Mouse (Mus musculus) c-Kit-negative CD71-positive TER-119-positive erythroid progenitor cells, embryonic 14.5 days (primary cell): ENCODE measurements at regions not wholly inside any gene's neighbourhood (a gene's known extent, or its start where the extent isn't known, plus 50 kb on each side); places are given as distances from the start of the nearest gene placed in this dataset.

ENCODE experiments used
- DNase-seq: peaks from one replicate; pipeline ENCODE4 v3.0.0-alpha.2; 2013; ENCODE audit warnings: low read depth, low spot score

DNA sequence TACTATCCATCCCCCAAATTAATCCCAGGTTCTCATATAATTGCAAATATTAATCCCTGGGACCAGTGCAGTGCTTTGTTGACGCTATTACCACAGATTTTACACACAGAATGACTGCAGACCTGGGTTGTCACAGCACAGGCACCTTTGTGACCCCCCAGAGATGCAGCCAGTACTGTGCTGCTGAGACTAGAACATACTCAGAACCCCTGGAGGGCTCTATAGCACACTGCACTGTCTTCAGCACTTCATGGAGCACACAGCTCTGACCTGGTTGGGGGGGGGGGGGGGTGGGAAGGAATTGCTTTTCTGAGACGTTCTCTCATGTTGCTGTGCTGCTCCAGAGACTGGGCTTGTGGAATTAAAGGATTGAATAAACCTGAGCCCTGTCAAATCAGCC lies 154.9 kb upstream of the Gm34302 start:
- DNase-seq: no peak

DNA sequence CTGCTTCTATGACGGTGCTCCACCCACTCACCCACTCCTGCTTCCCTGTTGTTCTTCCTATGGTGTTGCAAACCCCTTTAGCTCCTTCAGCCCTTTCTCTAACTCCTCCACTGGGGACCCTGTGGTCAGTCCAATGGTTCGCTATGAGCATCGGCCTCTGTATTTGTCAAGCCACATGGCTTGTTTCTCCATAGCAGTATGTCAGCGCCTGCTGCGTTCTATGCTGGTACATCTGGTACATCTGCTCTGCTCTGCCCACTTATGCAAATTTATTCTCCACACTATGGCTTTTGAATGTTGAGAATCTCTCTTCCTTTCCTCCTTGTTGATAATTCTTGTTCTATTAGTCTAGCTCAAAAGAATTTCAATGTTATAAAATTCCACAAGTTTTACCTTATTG lies 154.2 kb upstream of the Gm34302 start:
- DNase-seq: no peak

DNA sequence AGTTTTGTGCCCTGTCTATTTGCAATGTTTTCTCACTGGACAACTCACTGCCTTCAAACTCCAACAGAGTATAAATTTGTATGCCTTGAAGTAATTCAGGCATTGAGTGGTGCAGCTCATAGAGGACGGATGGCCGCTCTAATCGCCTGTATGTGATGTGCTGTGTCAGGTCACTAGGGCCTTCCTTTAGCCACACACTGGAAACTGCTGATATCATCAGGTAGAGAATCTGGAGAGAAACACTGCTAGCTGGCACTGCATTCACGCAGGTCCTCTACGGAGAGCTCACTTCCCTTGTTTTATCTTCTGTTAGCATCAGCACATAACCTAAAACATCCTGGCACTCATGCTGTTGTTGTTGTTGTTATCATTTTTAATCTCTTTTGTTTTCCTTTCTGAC lies 144.0 kb upstream of the Gm34302 start:
- DNase-seq: no peak

DNA sequence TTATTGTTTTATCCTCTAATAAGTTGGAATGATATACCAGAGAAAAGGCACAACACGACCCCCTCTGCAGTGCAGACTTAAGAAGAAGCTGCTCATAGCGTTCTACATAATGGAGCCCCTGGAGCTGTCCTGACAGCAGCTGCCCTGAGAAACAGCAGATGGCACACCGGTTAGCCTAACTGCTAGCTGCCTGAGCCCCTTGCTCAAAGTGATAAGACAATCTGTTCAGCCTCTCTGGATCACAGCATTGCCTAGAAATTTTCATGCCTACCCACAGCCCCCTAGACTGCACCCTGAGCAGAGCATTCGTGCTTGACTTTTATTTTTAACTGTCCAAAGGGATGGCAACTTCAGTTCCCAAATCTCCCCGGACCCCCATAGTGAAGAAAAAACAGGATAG lies 132.4 kb upstream of the Gm34302 start:
- DNase-seq: no peak

DNA sequence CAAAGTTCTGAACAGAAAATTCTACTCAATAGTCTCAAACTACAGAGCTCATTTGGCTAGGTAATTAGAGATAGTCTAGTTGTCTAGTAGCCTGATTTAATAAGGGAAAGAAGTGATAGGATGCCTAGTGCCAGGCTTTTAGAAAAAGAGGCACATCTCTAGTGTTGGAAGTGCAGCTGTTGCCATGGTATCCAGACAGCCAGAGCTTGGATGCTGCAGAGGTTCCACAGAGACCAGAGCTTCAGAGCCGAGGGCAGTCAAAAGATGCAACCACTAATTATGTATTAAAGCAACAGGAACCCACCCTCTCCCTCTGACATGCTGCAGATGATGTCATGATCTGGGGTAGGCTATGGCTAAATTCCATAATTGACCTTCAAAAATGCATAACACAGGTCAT lies 130.0 kb upstream of the Gm34302 start:
- DNase-seq: no peak

DNA sequence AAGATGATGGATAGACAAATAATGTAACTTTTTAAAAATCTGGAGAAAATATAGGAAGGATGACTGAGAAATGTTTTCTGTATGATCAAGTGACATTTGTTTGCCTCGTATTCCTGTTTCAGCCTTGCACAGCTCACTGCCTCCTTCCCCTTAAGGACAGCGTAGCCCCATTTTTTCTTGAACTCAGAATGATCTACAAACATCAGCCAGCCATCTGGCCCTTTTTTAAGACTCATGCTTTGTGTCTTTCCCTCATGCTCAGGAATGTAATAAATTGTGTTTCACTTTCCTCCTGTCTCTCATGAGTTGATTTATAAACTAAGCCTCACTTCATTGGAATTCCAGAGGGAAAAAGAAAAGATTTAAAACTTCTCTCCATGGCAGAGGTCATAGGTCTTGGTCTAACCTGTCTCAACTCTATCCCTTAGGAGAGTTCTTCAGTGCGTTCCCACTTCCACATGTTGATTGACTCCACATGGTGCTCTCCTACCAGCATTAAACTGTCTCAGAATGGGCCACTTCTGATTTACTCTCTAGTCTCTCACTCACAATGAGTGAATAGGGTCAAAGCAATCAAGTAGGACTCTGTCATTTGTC lies 129.2 kb upstream of the Gm34302 start:
- no peak for DNase-seq

DNA sequence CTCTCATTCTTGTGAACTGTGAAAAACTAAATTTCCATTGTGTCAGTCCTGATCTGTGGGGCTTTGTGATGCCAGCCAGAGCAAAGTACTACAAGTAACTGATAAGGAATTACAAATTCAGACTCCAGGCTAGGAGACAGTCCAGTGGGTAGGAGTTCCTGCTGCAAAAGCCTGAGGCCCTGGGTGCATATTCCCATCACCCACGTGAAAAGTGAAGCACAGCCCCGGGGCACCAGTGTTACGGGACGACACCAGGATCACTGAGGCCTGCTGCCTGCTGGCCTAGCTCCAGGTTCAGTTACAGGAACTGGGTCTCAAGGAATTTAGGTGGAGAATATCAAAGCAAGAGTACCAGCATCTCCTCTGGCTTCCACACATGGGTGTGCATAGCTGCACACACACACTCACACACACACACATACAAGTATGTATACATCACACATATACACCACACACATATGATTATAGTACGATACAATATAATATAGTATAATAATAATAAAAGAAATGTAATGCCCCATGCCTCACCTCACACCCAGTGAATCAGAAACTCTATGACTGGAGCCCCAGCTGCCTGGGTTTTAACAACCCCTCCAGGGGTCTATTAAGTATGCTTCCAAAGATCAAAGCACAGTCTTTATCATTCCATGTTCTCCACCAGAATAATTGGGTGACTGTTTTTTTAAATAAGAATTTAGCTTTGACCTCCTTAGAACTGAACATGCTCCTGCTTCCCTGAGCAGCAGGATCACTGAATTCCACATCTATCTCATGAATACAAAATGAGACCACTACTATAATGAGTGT lies 126.6 kb upstream of the Gm34302 start:
- no peak for DNase-seq

DNA sequence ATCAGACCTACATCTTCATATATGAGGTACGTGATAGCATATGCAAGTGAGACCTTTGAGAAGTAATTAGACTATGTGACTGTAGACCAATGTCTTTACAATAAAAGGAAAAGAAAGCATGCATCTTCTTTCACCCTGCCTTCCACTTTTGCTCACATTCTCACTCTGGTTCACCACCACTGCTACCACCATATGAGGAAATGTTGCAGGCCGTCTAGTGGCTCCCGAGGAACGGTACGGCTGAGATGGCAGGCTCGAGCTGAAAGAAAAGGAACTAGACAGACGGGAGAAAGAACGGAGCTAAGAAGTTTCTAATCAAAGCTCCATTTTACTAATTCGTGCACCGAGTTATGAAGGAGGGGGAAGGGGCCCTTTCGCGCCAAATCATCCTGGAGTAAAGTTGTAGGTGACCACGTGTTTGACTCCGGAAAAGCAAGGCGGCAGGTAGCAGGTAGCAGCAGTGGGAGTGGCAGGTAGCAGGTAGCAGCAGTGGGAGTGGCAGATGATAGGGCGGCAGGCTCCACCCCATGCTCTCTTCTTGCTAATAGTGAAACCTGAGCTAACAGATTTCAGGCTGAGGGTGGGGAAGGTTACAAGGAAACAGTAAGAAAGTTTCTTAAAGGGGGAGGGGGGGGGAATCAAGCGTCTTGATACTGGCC lies 125.9 kb upstream of the Gm34302 start:
- DNase-seq: no peak

DNA sequence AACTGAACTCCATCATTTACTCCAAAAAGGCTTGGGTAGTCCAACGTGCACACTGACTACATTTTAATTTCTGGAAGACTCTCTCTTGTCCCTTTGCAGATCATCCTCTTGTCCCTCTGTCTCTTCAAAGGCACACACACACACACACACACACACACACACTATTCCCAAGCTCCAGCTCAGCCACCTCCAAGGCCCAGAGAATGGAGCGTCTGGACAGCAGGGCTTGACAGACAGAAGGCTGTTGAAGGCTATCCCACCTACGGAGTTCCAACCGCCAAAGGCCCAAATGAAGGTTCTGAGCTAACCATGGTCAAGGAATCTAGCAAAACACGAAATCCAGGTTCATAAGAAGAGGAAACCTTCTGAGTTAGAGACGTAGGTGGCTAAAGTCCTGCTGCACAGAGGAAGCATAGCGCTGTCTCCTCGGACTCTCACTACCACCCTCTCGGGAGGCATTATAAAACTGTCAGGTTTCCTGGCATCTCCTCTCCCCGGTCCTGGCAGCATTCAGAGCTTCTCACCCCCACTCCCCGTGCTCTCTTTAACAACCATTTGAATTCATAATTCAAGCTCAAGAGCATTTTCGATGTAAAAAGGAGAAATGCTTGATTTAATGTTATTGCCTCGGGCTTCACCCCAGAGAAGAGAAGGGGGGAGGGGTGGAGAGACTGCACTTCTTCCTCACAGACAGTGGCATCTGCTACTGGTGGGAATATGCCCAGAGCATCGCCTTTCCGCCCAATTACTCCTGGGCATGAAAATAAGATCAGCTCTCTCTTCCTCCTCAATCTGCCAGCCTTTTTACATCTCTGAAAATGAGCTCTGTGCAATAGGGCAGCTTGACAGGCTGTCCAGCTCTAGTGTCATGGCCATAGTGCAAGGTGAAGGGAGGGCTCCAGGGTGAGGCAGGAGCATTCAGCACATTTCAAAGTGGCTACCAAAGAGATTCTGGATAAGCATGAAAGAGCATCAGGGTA lies 99.3 kb upstream of the Gm34302 start:
- no peak for DNase-seq

DNA sequence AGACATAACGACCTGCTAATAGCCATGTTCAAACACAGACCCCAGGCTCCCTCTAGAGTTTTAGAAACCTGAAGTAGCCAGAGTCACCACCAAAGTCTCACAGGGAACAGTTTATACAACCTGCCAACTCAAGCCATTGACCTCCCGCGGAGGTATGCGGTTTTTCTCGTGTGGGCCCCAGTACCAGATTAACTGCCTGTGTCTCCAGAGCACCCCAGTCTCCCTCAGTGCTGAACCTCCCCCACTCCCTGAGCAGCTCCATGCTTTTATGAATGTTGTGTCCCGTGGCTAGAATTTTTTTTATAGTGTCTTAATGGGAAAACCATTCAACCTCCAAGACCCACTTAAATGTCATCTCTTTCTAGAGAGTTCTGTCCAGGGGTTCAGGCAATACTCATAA lies 98.5 kb upstream of the Gm34302 start:
- DNase-seq: no peak

DNA sequence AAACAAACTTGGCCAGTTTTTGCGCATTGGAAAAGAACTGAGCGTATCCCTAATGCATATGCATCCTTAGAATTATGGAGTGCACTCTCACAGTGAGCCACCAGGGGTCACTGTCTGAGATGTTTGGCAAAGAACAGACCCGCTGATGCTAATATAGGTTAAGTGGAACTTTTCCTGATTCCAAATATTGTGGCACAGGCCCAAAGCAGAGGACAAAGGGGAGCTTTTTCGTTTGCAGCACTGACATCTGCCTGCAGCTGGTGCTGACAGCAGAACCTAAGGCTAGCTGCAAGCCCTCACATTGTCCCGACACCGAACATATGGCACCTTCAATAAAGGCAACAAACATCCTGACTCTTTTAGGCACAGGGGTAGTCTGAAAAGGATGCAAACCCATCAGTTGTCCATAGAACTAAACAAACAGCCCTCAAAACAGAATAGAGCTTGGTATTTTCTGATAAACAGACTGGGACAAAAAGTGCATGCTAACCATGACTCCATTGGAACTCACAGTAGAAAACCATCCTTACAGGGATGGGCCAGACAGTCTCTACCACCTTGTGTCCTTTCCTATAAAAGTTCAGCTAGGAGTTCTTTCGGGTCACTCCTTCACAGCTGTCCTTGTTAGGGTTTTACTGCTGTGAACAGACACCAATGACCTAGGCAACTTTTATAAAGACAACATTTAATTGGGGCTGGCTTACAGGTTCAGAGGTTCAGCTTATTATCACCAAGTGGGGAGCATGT lies 87.1 kb upstream of the Gm34302 start:
- DNase-seq: no peak

DNA sequence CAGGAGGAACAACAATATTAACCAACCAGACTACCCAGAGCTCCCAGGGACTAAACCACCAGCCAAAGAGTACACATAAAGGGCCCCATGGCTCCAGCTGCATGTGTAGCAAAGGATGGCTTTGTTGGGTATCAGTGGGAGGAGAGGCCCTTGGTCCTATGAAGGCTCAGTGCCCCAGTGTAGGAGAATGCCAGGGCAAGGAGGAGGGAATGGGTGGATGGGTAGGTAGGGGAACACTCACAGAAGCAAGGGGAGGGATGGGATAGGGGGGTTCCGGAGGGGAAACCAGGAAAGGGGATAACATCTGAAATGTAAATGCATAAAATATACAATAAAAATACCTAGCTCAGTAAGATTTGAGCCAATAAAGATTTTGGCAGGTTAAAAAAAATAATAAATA lies 86.4 kb upstream of the Gm34302 start:
- DNase-seq: no peak

DNA sequence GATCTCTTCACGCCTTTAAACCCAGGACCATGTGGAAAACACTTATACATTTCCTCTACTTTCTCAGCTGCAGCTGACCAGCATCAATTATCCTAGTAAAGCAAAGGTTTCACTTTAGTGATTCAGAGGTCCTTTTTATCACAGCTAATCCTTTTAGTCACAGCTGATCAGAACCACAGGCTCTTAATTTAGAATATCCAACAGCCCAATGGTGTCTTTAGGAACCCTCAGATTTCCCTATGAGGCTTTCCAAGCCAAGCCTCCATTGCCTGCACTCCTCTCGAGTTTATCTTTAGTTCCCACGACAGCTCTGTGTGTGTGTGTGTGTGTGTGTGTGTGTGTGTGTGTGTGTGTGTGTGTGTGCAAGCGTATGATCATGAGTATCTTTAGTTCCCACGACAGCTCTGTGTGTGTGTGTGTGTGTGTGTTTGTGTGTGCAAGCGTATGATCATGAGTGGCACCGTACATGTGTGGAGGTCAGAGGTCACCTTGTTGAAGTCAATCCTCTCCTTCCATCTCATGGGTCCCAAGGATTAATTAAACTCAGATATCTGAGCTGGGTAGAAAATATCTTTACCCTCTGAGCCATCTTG lies 85.4 kb upstream of the Gm34302 start:
- DNase-seq: no peak

DNA sequence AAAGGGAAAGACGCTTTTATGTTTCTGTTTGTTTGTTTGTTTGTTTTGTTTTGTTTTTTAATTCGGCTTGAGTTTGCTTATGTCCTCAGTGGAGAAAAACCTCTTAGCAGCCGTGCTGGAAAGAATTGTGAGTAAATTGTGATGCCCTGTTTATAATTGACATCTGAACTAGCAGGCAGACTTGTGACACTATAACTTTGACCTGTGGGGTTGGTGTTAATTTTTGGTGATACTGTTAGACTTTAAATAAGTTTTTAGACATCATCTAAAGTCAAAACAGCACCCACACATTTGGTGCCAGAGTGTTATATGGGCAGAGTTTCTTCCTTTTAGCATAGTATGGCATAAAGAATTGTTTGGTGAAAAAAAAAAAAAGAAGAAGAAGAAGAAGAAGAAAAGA lies 84.0 kb upstream of the Gm34302 start:
- DNase-seq: no peak

DNA sequence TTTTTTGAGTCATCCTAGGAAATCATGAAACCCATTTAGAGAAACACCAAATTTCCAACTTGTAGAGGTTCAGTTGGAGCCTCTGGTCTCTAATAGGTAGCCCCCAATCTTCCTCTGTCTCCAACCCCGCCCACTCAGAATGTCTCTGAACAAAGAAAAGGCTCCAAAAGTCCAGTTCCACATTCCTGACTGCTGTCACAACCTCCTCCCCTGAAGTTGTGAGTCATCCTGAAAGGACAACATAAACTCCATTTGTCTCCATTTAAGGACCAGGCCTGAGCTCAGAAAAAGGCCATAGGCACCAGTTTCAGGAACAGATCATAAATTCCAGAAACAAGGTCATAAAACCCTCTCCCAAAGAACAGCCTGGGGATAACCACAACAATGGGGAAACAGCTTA lies 79.4 kb upstream of the Gm34302 start:
- no peak for DNase-seq

DNA sequence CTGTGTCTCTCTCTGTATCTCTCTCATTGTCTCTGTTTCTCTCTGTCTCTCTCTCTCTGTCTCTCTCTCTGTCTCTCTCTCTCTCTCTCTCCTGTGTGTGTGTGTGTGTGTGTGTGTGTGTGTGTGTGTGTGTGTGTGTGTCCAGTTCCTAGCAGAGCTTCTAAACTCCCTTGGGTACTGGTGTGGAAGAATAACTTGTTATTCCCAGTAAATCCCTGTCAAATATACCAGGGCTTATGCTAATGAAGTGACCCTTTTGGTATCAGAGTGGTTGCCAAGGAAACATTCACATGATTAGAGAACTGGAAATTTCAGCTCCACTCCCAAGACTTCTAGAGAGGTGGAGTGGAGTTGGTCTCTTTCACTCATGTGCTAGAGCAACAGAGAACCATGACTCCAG lies 78.9 kb upstream of the Gm34302 start:
- no peak for DNase-seq

DNA sequence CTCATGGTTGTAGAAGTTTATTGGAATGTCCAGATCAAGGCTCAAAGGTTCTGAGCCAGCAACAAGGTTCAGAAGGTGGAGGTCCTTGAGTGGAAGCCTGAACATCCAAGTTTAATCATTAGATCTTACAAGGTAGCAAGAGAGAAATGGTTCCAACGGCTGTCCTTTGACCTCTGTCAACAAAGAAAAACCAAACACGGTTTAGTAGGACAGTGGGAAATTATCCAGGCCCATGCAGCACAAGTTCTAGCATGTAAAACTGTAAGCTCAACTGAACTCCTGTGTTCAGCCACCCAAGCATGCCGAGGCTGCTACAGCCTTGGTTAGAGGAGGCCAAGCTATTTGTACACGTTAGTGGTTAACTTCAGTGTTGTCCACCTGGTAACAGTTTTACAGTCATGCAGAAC lies 77.1 kb upstream of the Gm34302 start:
- DNase-seq: no peak

DNA sequence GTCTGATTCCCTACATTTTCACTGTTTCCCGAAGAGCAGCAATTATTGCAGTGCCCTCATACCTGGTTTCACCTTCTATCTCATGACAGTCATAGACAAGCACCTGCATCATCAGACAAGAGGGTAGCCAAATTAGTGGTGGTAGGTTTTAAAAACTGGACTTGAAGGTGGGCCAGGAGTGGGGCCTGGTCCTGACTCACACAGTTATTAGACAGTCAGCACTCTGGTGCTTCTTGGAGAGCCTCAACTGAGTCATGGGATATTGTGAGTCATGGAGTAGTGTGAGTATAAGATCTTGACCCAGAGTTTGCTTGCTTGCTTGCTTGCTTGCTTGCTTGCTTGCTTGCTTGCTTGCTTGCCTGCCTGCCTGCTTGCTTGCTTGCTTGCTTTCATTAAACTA lies 73.1 kb upstream of the Gm34302 start:
- no peak for DNase-seq

DNA sequence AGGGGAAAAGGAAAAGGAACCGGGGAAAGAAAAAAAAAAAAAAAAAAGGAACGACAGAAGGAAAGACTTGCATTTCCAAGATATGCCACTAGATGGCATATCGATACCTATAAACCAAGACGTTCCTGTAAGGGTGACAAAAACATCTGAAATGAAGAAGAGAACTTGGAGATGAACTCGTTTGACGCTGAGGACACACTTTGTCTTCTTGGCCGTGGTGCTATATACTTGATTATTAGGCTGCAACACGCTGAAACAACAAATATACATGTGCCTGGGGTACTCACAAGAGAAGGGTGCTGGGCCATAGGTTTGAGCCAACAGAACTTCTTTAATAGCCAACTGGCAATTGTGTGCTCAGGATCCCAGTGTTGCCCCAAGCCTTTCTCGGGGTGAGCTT lies 71.2 kb upstream of the Gm34302 start:
- DNase-seq: peak; percentile 3

DNA sequence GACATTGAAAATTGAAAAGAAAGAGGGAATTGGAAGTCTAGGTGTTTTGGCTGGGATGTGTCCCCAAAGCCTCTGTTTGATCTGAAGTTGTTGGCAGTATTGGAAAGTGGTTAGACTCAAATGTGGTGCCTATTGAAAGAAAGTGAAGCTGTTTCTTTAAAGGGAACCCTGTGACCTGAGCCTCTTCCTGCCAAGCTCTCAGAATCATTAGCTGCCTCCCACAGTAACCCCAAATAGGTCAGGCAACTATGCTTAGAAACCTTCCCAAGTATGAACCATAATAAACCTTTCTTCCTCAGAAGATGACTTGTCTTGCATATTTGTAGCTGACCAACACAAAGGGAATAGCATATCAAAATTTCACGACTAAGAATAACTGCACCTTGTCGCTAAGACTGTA lies 69.7 kb upstream of the Gm34302 start:
- DNase-seq: no peak

DNA sequence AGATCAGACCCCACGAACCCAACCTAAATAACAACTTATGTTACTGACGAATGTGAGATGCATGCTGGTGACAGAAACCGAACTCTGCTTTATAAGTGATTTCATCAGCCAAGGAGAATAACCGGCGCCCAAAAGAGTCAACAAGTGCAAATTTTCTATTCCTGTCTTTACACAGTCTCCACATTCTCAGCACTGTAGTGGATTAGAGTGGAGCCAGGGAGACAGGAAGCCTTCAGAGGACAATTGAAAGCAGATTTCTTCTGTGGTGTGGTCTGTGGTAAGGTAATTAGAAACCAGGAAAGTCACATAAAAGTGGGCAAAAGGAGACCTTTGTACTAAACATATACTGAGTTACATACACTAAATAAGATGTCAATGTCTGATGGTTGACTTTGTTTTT lies 68.0 kb upstream of the Gm34302 start:
- DNase-seq: no peak
